Mouse (Mus musculus) ES-E14 (cell line): Measurements from ENCODE around the gene Strn. TPM values are rescaled to one million over a fixed set of nuclear protein-coding genes. Genes with fewer than 3 reads are reported as not detected.
"Not testable (repeated sequence)": the region's sequence is repeated elsewhere in the genome, so short reads cannot be mapped to it uniquely, and the experiment has no call there.

Experiments
- DNase-seq: peaks from one replicate; pipeline ENCODE4 v3.0.0-alpha.2; 2013; ENCODE audit warnings: low read depth, low spot score
- H3K27ac ChIP-seq: 2 replicates; pipeline ENCODE4 v1.5.1; 2012; ENCODE audit warnings: low read depth, mild to moderate bottlenecking, low read length, moderate library complexity, mixed read lengths; ENCODE audit not compliant: poor library complexity, insufficient read depth, severe bottlenecking
- H3K36me3 ChIP-seq: 2 replicates; pipeline ENCODE4 v1.6.1; 2012; ENCODE audit warnings: mild to moderate bottlenecking, low read length, moderate library complexity, mixed read lengths; ENCODE audit not compliant: control insufficient read depth, poor library complexity, insufficient read depth, severe bottlenecking
- H3K4me1 ChIP-seq, 2 experiments: fragments of 150-350 bp in 1 of 2; sonication (generic) in 1 of 2; 2 replicates each; pipeline ENCODE4 v1.6.1; 2012; ENCODE audit warnings: low read length in 2 of 2, mild to moderate bottlenecking in 1 of 2, mixed read lengths in 1 of 2; ENCODE audit not compliant: control insufficient read depth in 2 of 2, insufficient read depth in 2 of 2, poor library complexity in 1 of 2
- H3K4me3 ChIP-seq, 2 experiments: fragments of 150-350 bp in 1 of 2; sonication (generic) in 1 of 2; 2 replicates each; pipeline ENCODE4 v1.5.1; 2012; ENCODE audit warnings: low read length in 2 of 2, low read depth in 1 of 2, mild to moderate bottlenecking in 1 of 2, mixed read lengths in 1 of 2; ENCODE audit not compliant: insufficient read depth in 1 of 2, poor library complexity in 1 of 2, severe bottlenecking in 1 of 2
- H3K9ac ChIP-seq: 2 replicates; pipeline ENCODE4 v1.6.1; 2012; ENCODE audit warnings: low read depth, mild to moderate bottlenecking, low read length, mixed read lengths; ENCODE audit not compliant: poor library complexity, insufficient read depth, severe bottlenecking
- H3K9me3 ChIP-seq: fragments of 150-350 bp; sonication (generic); 2 replicates; pipeline ENCODE4 v1.6.1; 2012; ENCODE audit warnings: low read depth, mild to moderate bottlenecking, low read length; ENCODE audit not compliant: control insufficient read depth, insufficient read depth
- CHD2 ChIP-seq: IDR thresholded peaks from 2 replicates; pipeline ENCODE4 v1.6.1; 2014; ENCODE audit warnings: mild to moderate bottlenecking, low read depth, low read length, inconsistent platforms
- HCFC1 ChIP-seq: IDR thresholded peaks from 2 replicates; pipeline ENCODE4 v1.6.1; 2012; ENCODE audit warnings: low read length, inconsistent platforms, borderline replicate concordance; ENCODE audit not compliant: insufficient read depth
- MAFK ChIP-seq: IDR thresholded peaks from 2 replicates; pipeline ENCODE4 v1.6.1; 2014; ENCODE audit warnings: mild to moderate bottlenecking, low read depth, low read length, inconsistent platforms; ENCODE audit not compliant: insufficient read depth
- ZC3H11A ChIP-seq: IDR thresholded peaks from 2 replicates; pipeline ENCODE4 v1.6.1; 2012; ENCODE audit warnings: low read depth, mild to moderate bottlenecking, inconsistent platforms, low read length, borderline replicate concordance
- ZNF384 ChIP-seq: IDR thresholded peaks from 2 replicates; pipeline ENCODE4 v1.6.1; 2012; ENCODE audit warnings: low read depth, low read length, inconsistent platforms
- in situ Hi-C, 2 experiments: fragments of 600-800 bp; cut with MboI; formaldehyde crosslinking; loops; one replicate each; pipeline ENCODE4 v1.15.1; 2025; ENCODE audit warnings: low sequenced_read_pairs in 2 of 2, inconsistent platforms in 1 of 2; ENCODE audit not compliant: unreplicated experiment in 2 of 2
- total RNA-seq: library from RNA; depleted of rRNA; stranded (reverse); fragments of 300-350 nt; gene quantifications from 2 replicates; pipeline ENCODE4 v1.2.3, GENCODE M21; 2012

The Strn gene
- total RNA-seq, 1 experiment = 15.2 TPM

GRCm38 (mm10) chr17:78708422-78708821 lies 28.6 kb downstream of the Strn start:
- no peak for TF ChIP-seq ZNF384
- no peak for TF ChIP-seq CHD2
- TF ChIP-seq HCFC1 = no peak
- TF ChIP-seq ZC3H11A = no peak
- no peak for TF ChIP-seq MAFK
- no peak overlapping the region for H3K4me3 ChIP-seq
- H3K27ac ChIP-seq = no peak overlapping the region
- no peaks in the 10 kb centered on the region for H3K9me3 ChIP-seq
- H3K9ac ChIP-seq = no peak overlapping the region
- in situ Hi-C loops = no loop called here
- no peak for DNase-seq
- H3K4me1 ChIP-seq = no peaks in the 10 kb centered on the region
- H3K36me3 ChIP-seq = no peaks in the 10 kb centered on the region

- in situ Hi-C loops = no loop called here
- Histone ChIP-seq H3K27ac (no peak overlapping the region), H3K9ac (no peak overlapping the region), H3K4me1 (no peaks in the 10 kb centered on the region), H3K9me3 (no peaks in the 10 kb centered on the region), H3K4me3 (no peak overlapping the region), H3K36me3 (no peaks in the 10 kb centered on the region)
- TF ChIP-seq HCFC1 (no peak), ZNF384 (no peak), CHD2 (no peak), ZC3H11A (no peak), MAFK (no peak)
- DNase-seq = no peak
Observed at GRCm38 (mm10) chr17:78702988-78703387, 34.0 kb downstream of the Strn start.

GRCm38 (mm10) chr17:78698965-78699364 lies 38.0 kb downstream of the Strn start:
- no peak overlapping the region for H3K4me3 ChIP-seq
- no peak overlapping the region for H3K9ac ChIP-seq
- in situ Hi-C loops = no loop called here
- H3K9me3 ChIP-seq = no peaks in the 10 kb centered on the region
- H3K36me3 ChIP-seq = no peaks in the 10 kb centered on the region
- no peak overlapping the region for H3K27ac ChIP-seq
- no peak for DNase-seq
- H3K4me1 ChIP-seq = no peaks in the 10 kb centered on the region
- TF ChIP-seq CHD2 (no peak), ZNF384 (no peak), MAFK (no peak), HCFC1 (no peak), ZC3H11A (no peak)

- no peak for DNase-seq
- in situ Hi-C loops = no loop called here
- TF ChIP-seq MAFK (no peak), ZC3H11A (no peak), HCFC1 (no peak), ZNF384 (no peak), CHD2 (no peak)
- Histone ChIP-seq H3K9ac (no peak overlapping the region), H3K4me3 (no peak overlapping the region), H3K9me3 (no peaks in the 10 kb centered on the region), H3K27ac (no peak overlapping the region), H3K36me3 (no peaks in the 10 kb centered on the region), H3K4me1 (no peaks in the 10 kb centered on the region)
Observed at GRCm38 (mm10) chr17:78697462-78697861, 39.5 kb downstream of the Strn start.

- no peaks in the 10 kb centered on the region for H3K9me3 ChIP-seq
- H3K4me1 ChIP-seq = no peaks in the 10 kb centered on the region
- H3K36me3 ChIP-seq = no peaks in the 10 kb centered on the region
- TF ChIP-seq ZC3H11A (no peak), HCFC1 (no peak), CHD2 (no peak), ZNF384 (no peak), MAFK (no peak)
- no peak overlapping the region for H3K27ac ChIP-seq
- H3K9ac ChIP-seq = no peak overlapping the region
- no peak overlapping the region for H3K4me3 ChIP-seq
- no peak for DNase-seq
- in situ Hi-C loops = no loop called here
Observed at GRCm38 (mm10) chr17:78696922-78697321, 40.1 kb downstream of the Strn start.

- H3K36me3 ChIP-seq, DNase-seq, H3K9ac ChIP-seq, H3K9me3 ChIP-seq, H3K27ac ChIP-seq, H3K4me1 ChIP-seq, H3K4me3 ChIP-seq, in situ Hi-C loops: not testable (repeated sequence)
Observed at GRCm38 (mm10) chr17:78689231-78689630, 47.8 kb downstream of the Strn start.
